In genomic region chr9:41580611-41581041, GRCm38 (mm10) we compare ENCODE assay signal across 8 mouse cellular contexts.
A peak's percentile ranks its signal among the peaks of the same experiment; 100 is the strongest.
DNase-seq lines count a peak whose midpoint lies in the region; ATAC-seq and TF ChIP-seq lines count a peak whose summit lies in the region.

No protein-coding gene starts in this region.

- in situ Hi-C loops in Patski (cut with MboI; ENCODE audit: low pct_unique_long_range_greater_than_20kb) = loop anchor here (5.0 to 10.0 kb wide), 4 partner anchors 103 to 372 kb away; no protein-coding TSS in a partner anchor

- no peak for DNase-seq in Patski (ENCODE audit: low read depth, low spot score)
- peak; percentile 47 for DNase-seq in cerebellum, adult 9-11 months
- peak; percentile 74 to 79 for DNase-seq in frontal cortex, postnatal 14 days (ENCODE audit: low spot score in 2 of 2)
- peak; percentile 83 to 92 for DNase-seq in left cerebral cortex, postnatal 25 days (ENCODE audit: low spot score in 2 of 2)
- DNase-seq in midbrain, embryonic 11.5 days (ENCODE audit: low spot score, missing footprints) = peak; percentile 97
- no peak for DNase-seq in spleen, postnatal 10 days (ENCODE audit: low spot score in 2 of 2)

- CTCF ChIA-PET in Patski (lab: Charles Lee) = interaction anchor here (0.8 to 3.8 kb wide), 9 partner anchors 16 to 369 kb away, joined by 3 to 32 read pairs (median 3); no protein-coding TSS in a partner anchor

- H3K27ac ChIP-seq in hindbrain, embryonic 12.5 days = peak overlapping the region; percentile 99
- peak overlapping the region; percentile 90 for H3K27ac ChIP-seq in midbrain, embryonic 11.5 days (ENCODE audit: low read depth, low read length)
- H3K27ac ChIP-seq in stomach, embryonic 15.5 days = peak overlapping the region; percentile 93

- intact Hi-C loops in left cerebral cortex, postnatal 25 days (cut with DNase I) = loop anchor here (1.0 to 5.0 kb wide), 5 partner anchors 106 to 353 kb away; no protein-coding TSS in a partner anchor

- H3K4me3 ChIP-seq in hindbrain, embryonic 12.5 days = peak overlapping the region; percentile 77
- H3K4me3 ChIP-seq in midbrain, embryonic 11.5 days (ENCODE audit: low read depth, low read length) = peak overlapping the region; percentile 61
- peak overlapping the region; percentile 56 for H3K4me3 ChIP-seq in stomach, embryonic 15.5 days (replicated peaks)

- POLR2A ChIA-PET in Patski (lab: Charles Lee) = interaction anchor here (0.7 to 3.9 kb wide), 14 partner anchors 22 to 371 kb away, joined by 3 to 23 read pairs (median 6); no protein-coding TSS in a partner anchor

- TF ChIP-seq CTCF in Patski (IDR thresholded peaks at IDR 0.05) = no peak

- H3K4me2 ChIP-seq in hindbrain, embryonic 12.5 days (replicated peaks) = peak overlapping the region; percentile 59
- peak overlapping the region; percentile 53 for H3K4me2 ChIP-seq in midbrain, embryonic 11.5 days
- H3K4me2 ChIP-seq in stomach, embryonic 15.5 days = peak overlapping the region; percentile 57

- H3K9ac ChIP-seq in hindbrain, embryonic 12.5 days = peak overlapping the region; percentile 97
- peak overlapping the region; percentile 85 for H3K9ac ChIP-seq in midbrain, embryonic 11.5 days (ENCODE audit: low read length)
- H3K9ac ChIP-seq in stomach, embryonic 15.5 days = peak overlapping the region; percentile 46

- peak; percentile 17 for ATAC-seq in Patski
- ATAC-seq in hindbrain, embryonic 12.5 days (ENCODE audit: low FRiP score) = peak; percentile 70
- peak; percentile 73 for ATAC-seq in midbrain, embryonic 11.5 days (ENCODE audit: low FRiP score)
- ATAC-seq in stomach, embryonic 15.5 days (ENCODE audit: insufficient read depth, low FRiP score, low read depth) = 0 out of 2 replicates have a peak, but pooled peaks have one; percentile 37

- no peaks in the 10 kb centered on the region for H3K27me3 ChIP-seq in Patski
- H3K27me3 ChIP-seq in hindbrain, embryonic 12.5 days = no peaks in the 10 kb centered on the region
- H3K27me3 ChIP-seq in midbrain, embryonic 11.5 days (ENCODE audit: control insufficient read depth, insufficient read depth, low read length) = no peaks in the 10 kb centered on the region
- no peaks in the 10 kb centered on the region for H3K27me3 ChIP-seq in stomach, embryonic 15.5 days (replicated peaks)

- H3K4me1 ChIP-seq in hindbrain, embryonic 12.5 days = peaks cover 28% of the 10 kb centered on the region
- H3K4me1 ChIP-seq in midbrain, embryonic 11.5 days (ENCODE audit: control insufficient read depth, insufficient read depth, low read length) = peaks cover 27% of the 10 kb centered on the region
- H3K4me1 ChIP-seq in stomach, embryonic 15.5 days = no peaks in the 10 kb centered on the region

- no peaks in the 10 kb centered on the region for H3K9me3 ChIP-seq in hindbrain, embryonic 12.5 days (replicated peaks)
- H3K9me3 ChIP-seq in midbrain, embryonic 11.5 days (ENCODE audit: control insufficient read depth, low read length) = no peaks in the 10 kb centered on the region
- no peaks in the 10 kb centered on the region for H3K9me3 ChIP-seq in stomach, embryonic 15.5 days

- H3K36me3 ChIP-seq in hindbrain, embryonic 12.5 days = no peaks in the 10 kb centered on the region
- no peaks in the 10 kb centered on the region for H3K36me3 ChIP-seq in midbrain, embryonic 11.5 days (ENCODE audit: control insufficient read depth, insufficient read depth, low read length)
- H3K36me3 ChIP-seq in stomach, embryonic 15.5 days = no peaks in the 10 kb centered on the region

- 1% methylated on average over 13 of the region's 13 CpGs for WGBS in hindbrain, embryonic 12.5 days
- 0% methylated on average over 13 of the region's 13 CpGs for WGBS in midbrain, embryonic 11.5 days
- WGBS in stomach, embryonic 15.5 days = under 1% methylated on average over 13 of the region's 13 CpGs

Comparison
In these comparisons a context has a peak if more than half of its experiments do, and no peak if none do; other contexts are left out.
1. ATAC-seq: peak in every context shown above with its lines; median percentile 73 in midbrain, embryonic 11.5 days; 70 in hindbrain, embryonic 12.5 days; 37 in stomach, embryonic 15.5 days; 17 in Patski.
2. DNase-seq: peak in cerebellum, adult 9-11 months (single experiment), frontal cortex, postnatal 14 days (2 of 2), left cerebral cortex, postnatal 25 days (2 of 2) and midbrain, embryonic 11.5 days (single experiment); none in Patski (single experiment) and spleen, postnatal 10 days (0 of 2).
3. H3K9ac ChIP-seq: peak in every context shown above with its lines; median percentile 97 in hindbrain, embryonic 12.5 days; 85 in midbrain, embryonic 11.5 days; 46 in stomach, embryonic 15.5 days.
4. Peak in every context shown above with its lines, with median percentiles within 50 percentile points of each other: H3K27ac ChIP-seq, H3K4me2 ChIP-seq and H3K4me3 ChIP-seq.